In the genomic region with DNA sequence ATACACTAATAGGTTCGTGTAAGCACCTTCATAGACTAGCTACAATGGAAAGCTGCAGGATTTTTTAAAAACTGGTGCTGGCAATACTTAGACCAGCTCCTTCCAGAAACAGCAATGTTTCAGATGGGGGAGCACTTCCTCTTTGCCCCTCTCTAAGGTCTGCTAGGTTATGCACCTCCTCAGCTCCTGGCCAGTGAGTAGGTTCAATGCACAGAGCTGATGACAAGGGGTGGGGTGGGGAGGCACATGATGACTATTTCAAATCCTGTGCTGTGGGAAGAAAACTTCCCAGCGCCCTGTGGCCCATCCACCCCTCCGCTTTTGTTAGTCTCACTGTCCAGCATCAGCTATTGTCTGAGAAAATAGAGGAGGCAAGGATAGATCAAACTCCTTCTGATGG, we compare ENCODE assay signal across 21 mouse cellular contexts.
DNase-seq lines count a peak whose midpoint lies in the region; TF ChIP-seq lines count a peak whose summit lies in the region.
"Had no signal": no experiment of that assay in that cellular context is flagged by ENCODE, and none has a peak within 500 bp of the region (broad histone marks: within the 10 kb centered on the region; RNA-seq: fewer than 3 reads in every experiment).

No protein-coding gene starts in this region.

- DNase-seq in spleen, adult 2 months (ENCODE audit: low read depth in 1 of 2, low spot score in 2 of 2), result no peak
- DNase-seq in spleen, postnatal 4 days (ENCODE audit: low spot score in 2 of 2), result no peak
- peak; percentile 84 for DNase-seq in A20 (ENCODE audit: low read depth, low spot score)
- no peak for DNase-seq in embryonic facial prominence, embryonic 10.5 days (ENCODE audit: low spot score)
- DNase-seq in splenic B cell, adult 2 months (ENCODE audit: low read depth, low spot score), result peak; percentile 60
- no peak for DNase-seq in urinary bladder, postnatal 36 days (ENCODE audit: low spot score in 2 of 2)
- no peak for DNase-seq in urinary bladder, postnatal 25 days (ENCODE audit: low spot score)
- DNase-seq: adrenal gland, adult 8-10 months; adrenal gland, postnatal 36 days; cerebellum, adult 11 months; cerebellum, adult 8-10 months; cerebellum, postnatal 25 days; gastrocnemius, adult 2 months; gastrocnemius, postnatal 25 days had no signal

- peak overlapping the region; percentile 67 for H3K27ac ChIP-seq in spleen, adult 2 months (ENCODE audit: insufficient read depth, low read length)
- peak overlapping the region; percentile 40; the same call in 1 of the 2 replicates for H3K27ac ChIP-seq in embryonic facial prominence, embryonic 10.5 days (replicated peaks)
- H3K27ac ChIP-seq: embryonic facial prominence, embryonic 15.5 days; forebrain, embryonic 10.5 days; gastrocnemius, adult 2 months; hindbrain, embryonic 10.5 days; hindbrain, embryonic 14.5 days had no signal

- H3K9me3 ChIP-seq in embryonic facial prominence, embryonic 10.5 days, result no peaks in the 10 kb centered on the region
- H3K9me3 ChIP-seq: embryonic facial prominence, embryonic 15.5 days; forebrain, embryonic 10.5 days had no signal

- no peak overlapping the region for H3K4me3 ChIP-seq in spleen, adult 2 months (ENCODE audit: extremely low read depth, insufficient read depth, insufficient read length)
- no peak overlapping the region for H3K4me3 ChIP-seq in embryonic facial prominence, embryonic 10.5 days
- H3K4me3 ChIP-seq: embryonic facial prominence, embryonic 15.5 days; erythroblast, embryonic 14.5 days; forebrain, embryonic 10.5 days; gastrocnemius, adult 2 months; heart, embryonic 12.5 days; hindbrain, embryonic 10.5 days had no signal

- no peaks in the 10 kb centered on the region for H3K27me3 ChIP-seq in spleen, adult 2 months (ENCODE audit: control insufficient read depth, insufficient read depth, low read length)
- no peaks in the 10 kb centered on the region for H3K27me3 ChIP-seq in embryonic facial prominence, embryonic 10.5 days (replicated peaks; ENCODE audit: low read depth, poor library complexity, severe bottlenecking)
- no peaks in the 10 kb centered on the region for H3K27me3 ChIP-seq in splenic B cell, adult 2 months (ENCODE audit: control insufficient read depth, insufficient read depth, low read length, poor library complexity, severe bottlenecking)
- H3K27me3 ChIP-seq: embryonic facial prominence, embryonic 15.5 days had no signal

- WGBS in spleen, adult 2 months, result 70% methylated on average over 3 of the region's 3 CpGs
- 79% methylated on average over 3 of the region's 3 CpGs for whole genome bisulfite sequencing in embryonic facial prominence, embryonic 10.5 days

- no peak for TF ChIP-seq CTCF in spleen, adult 2 months (IDR thresholded peaks at IDR 0.05; ENCODE audit: extremely low read depth, insufficient read depth, insufficient read length, insufficient replicate concordance)

- H3K36me3 ChIP-seq in spleen, adult 2 months (ENCODE audit: control insufficient read depth, insufficient read depth, low read length), result no peaks in the 10 kb centered on the region
- H3K36me3 ChIP-seq in embryonic facial prominence, embryonic 10.5 days (replicated peaks), result no peaks in the 10 kb centered on the region
- H3K36me3 ChIP-seq in splenic B cell, adult 2 months (ENCODE audit: control insufficient read depth, insufficient read depth, low read length, poor library complexity, severe bottlenecking), result no peaks in the 10 kb centered on the region
- H3K36me3 ChIP-seq: embryonic facial prominence, embryonic 15.5 days; forebrain, embryonic 10.5 days; G1E; heart, embryonic 12.5 days; hindbrain, embryonic 10.5 days had no signal

- peaks cover 23% of the 10 kb centered on the region; the same call in 1 of the 2 replicates for H3K4me1 ChIP-seq in spleen, adult 2 months (ENCODE audit: control insufficient read depth, insufficient read depth, insufficient read length)
- H3K4me1 ChIP-seq in embryonic facial prominence, embryonic 10.5 days, result peaks cover 16% of the 10 kb centered on the region; the same call in 1 of the 2 replicates
- H3K4me1 ChIP-seq: embryonic facial prominence, embryonic 15.5 days had no signal

- no peak for TF ChIP-seq POLR2A in spleen, adult 2 months (IDR thresholded peaks at IDR 0.05; ENCODE audit: low read depth, low read length)

Comparison
In these comparisons a context has a peak if more than half of its experiments do, and no peak if none do; other contexts are left out.
1. DNase-seq: peak in A20 (single experiment) and splenic B cell, adult 2 months (single experiment); none in spleen, adult 2 months (0 of 2), spleen, postnatal 4 days (0 of 2), embryonic facial prominence, embryonic 10.5 days (single experiment), urinary bladder, postnatal 36 days (0 of 2) and urinary bladder, postnatal 25 days (single experiment).